Mouse (Mus musculus): Measurements from ENCODE around the gene Ivl.

Gene Ivl

GRCm38 (mm10) chr3:92587190-92587589 lies 13.7 kb upstream of the Ivl start:
- no peak overlapping the region for H3K4me3 ChIP-seq (replicated peaks; ENCODE audit: low read length)
- H3K36me3 ChIP-seq (ENCODE audit: insufficient read depth, low read length) = no peaks in the 10 kb centered on the region
- TF ChIP-seq NANOG (IDR thresholded peaks at IDR 0.05; ENCODE audit: borderline replicate concordance, low read length) = no peak
- no peak for TF ChIP-seq POU5F1 (IDR thresholded peaks at IDR 0.05; ENCODE audit: borderline replicate concordance, low read length)
- no peak for TF ChIP-seq CTCF (conservative IDR thresholded peaks at IDR 0.05; ENCODE audit: low read length)
- no peaks in the 10 kb centered on the region for H3K27me3 ChIP-seq (ENCODE audit: insufficient read depth, low read length)
- no peaks in the 10 kb centered on the region for H3K9me3 ChIP-seq (ENCODE audit: low read length)
- H3K4me1 ChIP-seq (replicated peaks; ENCODE audit: low read depth, low read length) = no peaks in the 10 kb centered on the region

DNA sequence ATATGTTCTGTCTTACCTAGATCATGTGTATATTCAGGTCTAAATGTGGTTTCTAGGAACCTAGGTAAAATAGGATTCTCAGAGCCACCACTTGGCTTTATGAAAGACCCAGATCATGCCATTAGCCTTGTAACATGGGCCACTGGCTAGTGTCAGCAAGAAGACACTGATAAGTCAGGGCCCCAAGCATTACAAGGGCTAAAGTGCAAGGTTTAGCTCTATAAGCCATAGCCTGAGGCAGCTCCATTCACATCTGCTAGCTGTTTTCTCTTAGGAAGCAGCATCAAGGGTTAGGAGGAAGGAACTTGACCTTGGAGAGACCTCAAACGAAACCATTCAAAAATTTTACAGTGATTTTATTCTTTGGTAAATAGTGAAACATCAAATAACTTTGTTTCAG lies 11.5 kb upstream of the Ivl start:
- H3K4me3 ChIP-seq (replicated peaks; ENCODE audit: low read length) = no peak overlapping the region
- H3K4me1 ChIP-seq (replicated peaks; ENCODE audit: low read depth, low read length) = no peaks in the 10 kb centered on the region
- no peaks in the 10 kb centered on the region for H3K27me3 ChIP-seq (ENCODE audit: insufficient read depth, low read length)
- H3K9me3 ChIP-seq (ENCODE audit: low read length) = no peaks in the 10 kb centered on the region
- no peaks in the 10 kb centered on the region for H3K36me3 ChIP-seq (ENCODE audit: insufficient read depth, low read length)
- TF ChIP-seq NANOG (IDR thresholded peaks at IDR 0.05; ENCODE audit: borderline replicate concordance, low read length) (no peak), POU5F1 (IDR thresholded peaks at IDR 0.05; ENCODE audit: borderline replicate concordance, low read length) (no peak), CTCF (conservative IDR thresholded peaks at IDR 0.05; ENCODE audit: low read length) (no peak)

DNA sequence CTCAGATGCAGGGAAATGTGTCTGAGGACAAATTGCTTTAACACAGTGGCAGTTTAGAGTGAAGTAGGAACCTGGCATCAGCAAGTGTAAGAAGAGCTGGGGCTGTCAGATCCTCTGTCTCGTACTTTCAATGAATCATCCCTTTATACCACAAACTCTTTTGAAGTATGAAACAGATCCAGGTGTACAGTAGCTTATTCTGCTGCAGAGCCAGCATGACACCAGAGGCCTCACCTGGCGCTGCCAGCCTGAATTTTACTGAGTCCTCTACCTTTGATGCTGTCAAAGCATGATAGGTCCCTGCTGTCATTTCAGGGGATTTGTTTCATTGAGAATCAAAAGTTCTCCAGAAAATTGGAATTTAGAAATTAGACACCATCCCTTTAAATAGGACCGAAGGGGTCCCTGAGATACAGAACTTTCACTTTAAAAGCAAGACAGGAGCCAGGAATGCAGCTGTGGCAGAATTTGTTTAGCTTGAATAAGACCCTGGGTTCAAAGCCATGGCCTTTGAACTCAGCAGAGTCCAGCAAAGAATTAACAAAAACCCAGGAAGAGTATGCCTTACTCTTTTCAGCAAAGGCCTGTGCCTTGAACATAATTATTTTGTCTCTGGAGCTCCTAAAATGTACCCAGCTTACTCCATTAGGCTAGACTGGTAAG lies 9.8 kb upstream of the Ivl start:
- no peaks in the 10 kb centered on the region for H3K27me3 ChIP-seq (ENCODE audit: insufficient read depth, low read length)
- H3K36me3 ChIP-seq (ENCODE audit: insufficient read depth, low read length) = no peaks in the 10 kb centered on the region
- no peaks in the 10 kb centered on the region for H3K9me3 ChIP-seq (ENCODE audit: low read length)
- no peak overlapping the region for H3K4me3 ChIP-seq (replicated peaks; ENCODE audit: low read length)
- no peaks in the 10 kb centered on the region for H3K4me1 ChIP-seq (replicated peaks; ENCODE audit: low read depth, low read length)
- TF ChIP-seq POU5F1 (IDR thresholded peaks at IDR 0.05; ENCODE audit: borderline replicate concordance, low read length) = no peak
- TF ChIP-seq NANOG (IDR thresholded peaks at IDR 0.05; ENCODE audit: borderline replicate concordance, low read length) = no peak
- TF ChIP-seq CTCF (conservative IDR thresholded peaks at IDR 0.05; ENCODE audit: low read length) = no peak

GRCm38 (mm10) chr3:92579508-92579907 lies 6.0 kb upstream of the Ivl start:
- Histone ChIP-seq H3K9me3 (ENCODE audit: low read length) (no peaks in the 10 kb centered on the region), H3K4me1 (replicated peaks; ENCODE audit: low read depth, low read length) (no peaks in the 10 kb centered on the region), H3K4me3 (replicated peaks; ENCODE audit: low read length) (no peak overlapping the region), H3K27me3 (ENCODE audit: insufficient read depth, low read length) (no peaks in the 10 kb centered on the region), H3K36me3 (ENCODE audit: insufficient read depth, low read length) (no peaks in the 10 kb centered on the region)
- TF ChIP-seq POU5F1 (IDR thresholded peaks at IDR 0.05; ENCODE audit: borderline replicate concordance, low read length) (no peak), NANOG (IDR thresholded peaks at IDR 0.05; ENCODE audit: borderline replicate concordance, low read length) (no peak), CTCF (conservative IDR thresholded peaks at IDR 0.05; ENCODE audit: low read length) (no peak)

- TF ChIP-seq POU5F1 (IDR thresholded peaks at IDR 0.05; ENCODE audit: borderline replicate concordance, low read length) (no peak), CTCF (conservative IDR thresholded peaks at IDR 0.05; ENCODE audit: low read length) (no peak), NANOG (IDR thresholded peaks at IDR 0.05; ENCODE audit: borderline replicate concordance, low read length) (no peak)
- H3K36me3 ChIP-seq (ENCODE audit: insufficient read depth, low read length) = no peaks in the 10 kb centered on the region
- no peaks in the 10 kb centered on the region for H3K9me3 ChIP-seq (ENCODE audit: low read length)
- H3K4me1 ChIP-seq (replicated peaks; ENCODE audit: low read depth, low read length) = no peaks in the 10 kb centered on the region
- no peaks in the 10 kb centered on the region for H3K27me3 ChIP-seq (ENCODE audit: insufficient read depth, low read length)
- H3K4me3 ChIP-seq (replicated peaks; ENCODE audit: low read length) = no peak overlapping the region
These were observed 5.3 kb upstream of the Ivl start for GRCm38 (mm10) chr3:92578652-92579413.

DNA sequence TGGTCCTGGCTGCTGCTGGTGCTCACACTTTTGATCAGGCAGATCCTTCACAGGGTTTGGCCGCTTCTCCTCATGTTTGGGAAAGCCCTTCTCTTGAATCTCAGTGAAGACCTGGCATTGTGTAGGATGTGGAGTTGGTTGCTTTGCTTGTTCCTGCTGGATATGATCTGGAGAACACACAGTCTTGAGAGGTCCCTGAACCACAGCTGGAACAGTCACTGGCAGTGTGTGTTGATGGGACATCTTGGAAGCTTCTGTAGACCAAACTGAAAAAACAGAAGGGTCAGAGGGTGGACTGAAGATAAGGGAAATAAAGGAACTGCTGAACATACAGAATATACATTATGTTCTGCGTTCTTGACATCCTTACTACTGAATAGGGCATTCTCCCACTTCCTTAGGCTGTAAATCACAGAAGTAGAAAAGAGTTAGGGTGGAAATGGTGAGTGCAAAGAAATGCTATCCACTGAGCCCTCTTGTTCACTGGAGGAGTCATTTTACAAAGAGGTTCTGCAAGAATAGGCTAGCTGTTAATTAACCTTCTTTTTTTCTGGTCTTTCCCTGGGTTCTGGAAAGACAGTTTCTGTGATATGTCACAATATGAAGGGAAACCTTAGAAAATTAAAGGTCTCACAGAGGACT lies 900 bp downstream of the Ivl start:
- no peaks in the 10 kb centered on the region for H3K9me3 ChIP-seq (ENCODE audit: low read length)
- H3K4me3 ChIP-seq (replicated peaks; ENCODE audit: low read length) = no peak overlapping the region
- TF ChIP-seq POU5F1 (IDR thresholded peaks at IDR 0.05; ENCODE audit: borderline replicate concordance, low read length) = no peak
- TF ChIP-seq NANOG (IDR thresholded peaks at IDR 0.05; ENCODE audit: borderline replicate concordance, low read length) = no peak
- no peak for TF ChIP-seq CTCF (conservative IDR thresholded peaks at IDR 0.05; ENCODE audit: low read length)
- no peaks in the 10 kb centered on the region for H3K4me1 ChIP-seq (replicated peaks; ENCODE audit: low read depth, low read length)
- no peaks in the 10 kb centered on the region for H3K36me3 ChIP-seq (ENCODE audit: insufficient read depth, low read length)
- H3K27me3 ChIP-seq (ENCODE audit: insufficient read depth, low read length) = peaks cover 11% of the 10 kb centered on the region

GRCm38 (mm10) chr3:92568752-92569151 lies 4.8 kb downstream of the Ivl start:
- H3K9me3 ChIP-seq (ENCODE audit: low read length) = no peaks in the 10 kb centered on the region
- peaks cover 11% of the 10 kb centered on the region for H3K27me3 ChIP-seq (ENCODE audit: insufficient read depth, low read length)
- H3K4me1 ChIP-seq (replicated peaks; ENCODE audit: low read depth, low read length) = no peaks in the 10 kb centered on the region
- no peak overlapping the region for H3K4me3 ChIP-seq (replicated peaks; ENCODE audit: low read length)
- TF ChIP-seq POU5F1 (IDR thresholded peaks at IDR 0.05; ENCODE audit: borderline replicate concordance, low read length) (no peak), NANOG (IDR thresholded peaks at IDR 0.05; ENCODE audit: borderline replicate concordance, low read length) (no peak), CTCF (conservative IDR thresholded peaks at IDR 0.05; ENCODE audit: low read length) (no peak)
- no peaks in the 10 kb centered on the region for H3K36me3 ChIP-seq (ENCODE audit: insufficient read depth, low read length)

DNA sequence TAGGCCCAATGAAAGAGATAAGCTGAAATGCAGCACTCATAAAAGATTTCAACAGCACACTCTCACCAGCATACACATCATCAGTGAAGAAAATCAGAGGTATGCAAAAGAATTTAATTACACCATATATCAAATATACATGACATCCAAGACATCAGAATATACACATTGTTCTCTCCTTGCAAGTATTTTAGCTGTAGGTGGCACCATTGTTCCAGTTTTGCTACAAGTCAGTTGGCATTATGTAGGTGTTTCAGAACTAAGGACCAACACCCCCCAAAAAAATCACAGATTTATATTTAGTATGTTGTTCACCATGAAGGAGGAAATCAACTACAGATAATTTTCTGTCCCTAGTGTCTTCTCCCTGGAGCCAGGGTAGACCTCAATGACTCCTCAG lies 8.1 kb downstream of the Ivl start:
- no peaks in the 10 kb centered on the region for H3K36me3 ChIP-seq (ENCODE audit: insufficient read depth, low read length)
- TF ChIP-seq NANOG (IDR thresholded peaks at IDR 0.05; ENCODE audit: borderline replicate concordance, low read length) = no peak
- TF ChIP-seq CTCF (conservative IDR thresholded peaks at IDR 0.05; ENCODE audit: low read length) = 0 out of 2 replicates have a peak, but pooled peaks have one; percentile 8
- H3K9me3 ChIP-seq (ENCODE audit: low read length) = no peaks in the 10 kb centered on the region
- H3K27me3 ChIP-seq (ENCODE audit: insufficient read depth, low read length) = no peaks in the 10 kb centered on the region
- H3K4me3 ChIP-seq (replicated peaks; ENCODE audit: low read length) = no peak overlapping the region
- no peaks in the 10 kb centered on the region for H3K4me1 ChIP-seq (replicated peaks; ENCODE audit: low read depth, low read length)
